Mouse (Mus musculus) mouse embryonic stem cell (cell line): ENCODE data around the gene Etfdh.
"Not testable (repeated sequence)": the region's sequence is repeated elsewhere in the genome, so short reads cannot be mapped to it uniquely, and the experiment has no call there.

Experiments
- in situ Hi-C, 2 experiments: fragments of 300-500 bp; cut with MboI; formaldehyde crosslinking; loops; 1 replicate in 1 of 2; 3 replicates in 1 of 2; pipeline ENCODE4 v1.14.3; 2019 to 2020; ENCODE audit warnings: low sequenced_read_pairs in 2 of 2, low pct_unique_long_range_greater_than_20kb in 1 of 2, mixed read lengths in 1 of 2; ENCODE audit not compliant: unreplicated experiment in 1 of 2

The Etfdh gene

DNA sequence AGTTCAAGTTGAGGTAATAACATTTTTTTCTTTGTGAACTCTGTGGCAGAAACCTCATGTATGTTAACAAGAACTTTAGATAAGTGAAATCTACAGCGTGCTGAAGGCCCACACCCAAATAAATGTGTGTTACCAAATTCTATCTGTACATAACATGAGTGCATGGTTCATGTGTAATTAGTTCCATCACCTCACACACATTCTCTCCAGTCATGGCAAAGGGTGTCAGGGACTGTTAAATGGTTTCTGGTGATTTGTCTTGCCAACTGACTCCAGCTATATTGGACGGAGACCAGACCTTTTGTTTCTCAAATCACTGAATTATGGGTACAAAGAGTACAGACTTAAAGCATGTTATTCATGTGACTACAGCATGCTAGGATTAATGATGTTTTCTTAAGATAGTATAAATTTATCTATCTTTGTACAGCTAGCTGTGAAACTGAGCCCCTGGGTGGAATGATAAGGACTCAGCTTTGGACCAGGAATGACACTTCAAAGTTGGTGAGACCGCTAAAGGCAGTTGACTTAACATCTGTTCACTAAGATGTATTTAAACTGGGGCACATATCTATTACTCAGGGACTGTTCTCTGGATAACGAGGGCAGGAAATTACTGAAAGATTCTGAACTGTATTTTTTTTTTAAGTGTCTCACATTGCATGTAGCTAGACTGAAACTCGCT lies 49.3 kb downstream of the Etfdh start:
- in situ Hi-C loops: loop anchor here (10.0 to 25.0 kb wide), 2 partner anchors 375 to 618 kb away; no protein-coding TSS in a partner anchor

DNA sequence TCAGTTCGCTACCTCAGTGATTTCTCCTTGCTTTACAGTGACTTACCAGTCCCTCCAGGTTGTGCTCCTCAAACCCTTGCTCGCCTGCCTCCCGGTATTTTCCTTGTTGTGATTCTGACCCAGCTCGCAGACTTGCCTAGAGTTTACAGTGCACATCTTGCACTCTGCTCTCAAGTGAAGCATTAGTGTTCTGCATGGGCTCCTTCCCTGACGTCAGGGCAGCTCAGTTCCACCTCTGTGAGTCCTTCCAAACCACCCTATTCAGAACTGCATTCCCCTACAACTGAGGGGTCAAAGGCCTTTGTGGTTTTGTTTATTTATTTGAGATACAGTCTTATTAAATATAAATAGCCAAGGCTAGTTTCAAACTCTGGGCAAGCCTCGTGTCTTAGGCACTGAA lies 51.1 kb downstream of the Etfdh start:
- in situ Hi-C loops: loop anchor here in 1 of 2 experiments (25.0 kb wide), 1 partner anchor 616 kb away; no protein-coding TSS in a partner anchor

DNA sequence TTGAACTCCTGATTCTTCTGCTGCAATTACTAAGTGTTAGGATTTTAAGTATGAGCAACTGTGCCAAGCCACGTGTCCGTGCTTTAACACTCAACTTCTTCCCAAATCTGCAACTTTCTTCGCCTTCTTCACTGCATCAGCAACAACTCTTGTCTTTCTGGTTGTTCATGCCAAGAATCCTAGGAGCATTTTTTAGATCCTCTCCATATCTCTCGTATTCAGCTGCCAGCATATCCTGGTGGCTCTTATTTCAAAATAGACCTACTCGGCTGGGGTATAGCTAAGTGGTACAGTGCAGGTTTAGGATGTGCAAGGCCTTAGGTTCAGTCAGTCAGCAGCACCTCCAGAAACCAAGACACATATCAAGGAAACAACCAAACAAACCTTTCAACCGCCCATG lies 51.7 kb downstream of the Etfdh start:
- in situ Hi-C loops: loop anchor here in 1 of 2 experiments (25.0 kb wide), 1 partner anchor 615 kb away; no protein-coding TSS in a partner anchor

DNA sequence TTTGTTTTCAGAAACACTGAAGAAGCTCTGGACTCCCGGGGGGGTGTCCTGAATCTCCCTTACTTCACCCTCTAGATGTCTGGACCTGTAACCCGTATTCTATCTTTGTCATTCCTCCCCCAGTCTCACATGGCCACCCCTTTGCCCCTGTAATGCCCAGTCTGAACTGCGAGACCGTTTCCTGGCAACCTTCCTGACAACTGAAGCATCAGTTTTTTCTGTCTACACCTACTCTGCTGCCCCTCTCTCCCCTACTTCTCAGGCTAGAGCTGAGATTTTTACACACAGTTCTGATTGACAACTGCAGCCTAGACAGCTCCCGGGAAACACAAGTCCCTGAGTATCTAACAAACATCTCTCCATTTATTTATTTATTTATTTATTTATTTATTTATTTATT lies 52.4 kb downstream of the Etfdh start:
- in situ Hi-C loops: loop anchor here in 1 of 2 experiments (25.0 kb wide), 1 partner anchor 615 kb away; no protein-coding TSS in a partner anchor

DNA sequence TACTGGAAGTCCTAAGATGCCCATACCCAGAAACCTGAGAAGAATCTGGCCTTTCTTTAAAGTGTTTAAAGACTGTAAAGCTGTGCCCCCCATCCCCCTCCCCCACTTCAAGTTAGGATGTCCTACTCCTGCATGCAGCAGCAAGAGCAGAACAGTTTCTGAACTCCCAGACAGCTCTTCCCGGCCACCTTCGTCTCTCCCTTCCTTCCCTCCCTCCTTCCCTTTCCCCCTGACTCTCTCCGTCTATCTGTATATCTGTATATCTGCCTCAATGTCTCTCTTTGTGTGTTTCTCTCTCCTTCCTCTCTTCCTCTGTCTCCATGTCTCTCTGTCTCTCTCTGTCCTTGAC lies 52.9 kb downstream of the Etfdh start:
- in situ Hi-C loops: loop anchor here in 1 of 2 experiments (25.0 kb wide), 1 partner anchor 614 kb away; no protein-coding TSS in a partner anchor

DNA sequence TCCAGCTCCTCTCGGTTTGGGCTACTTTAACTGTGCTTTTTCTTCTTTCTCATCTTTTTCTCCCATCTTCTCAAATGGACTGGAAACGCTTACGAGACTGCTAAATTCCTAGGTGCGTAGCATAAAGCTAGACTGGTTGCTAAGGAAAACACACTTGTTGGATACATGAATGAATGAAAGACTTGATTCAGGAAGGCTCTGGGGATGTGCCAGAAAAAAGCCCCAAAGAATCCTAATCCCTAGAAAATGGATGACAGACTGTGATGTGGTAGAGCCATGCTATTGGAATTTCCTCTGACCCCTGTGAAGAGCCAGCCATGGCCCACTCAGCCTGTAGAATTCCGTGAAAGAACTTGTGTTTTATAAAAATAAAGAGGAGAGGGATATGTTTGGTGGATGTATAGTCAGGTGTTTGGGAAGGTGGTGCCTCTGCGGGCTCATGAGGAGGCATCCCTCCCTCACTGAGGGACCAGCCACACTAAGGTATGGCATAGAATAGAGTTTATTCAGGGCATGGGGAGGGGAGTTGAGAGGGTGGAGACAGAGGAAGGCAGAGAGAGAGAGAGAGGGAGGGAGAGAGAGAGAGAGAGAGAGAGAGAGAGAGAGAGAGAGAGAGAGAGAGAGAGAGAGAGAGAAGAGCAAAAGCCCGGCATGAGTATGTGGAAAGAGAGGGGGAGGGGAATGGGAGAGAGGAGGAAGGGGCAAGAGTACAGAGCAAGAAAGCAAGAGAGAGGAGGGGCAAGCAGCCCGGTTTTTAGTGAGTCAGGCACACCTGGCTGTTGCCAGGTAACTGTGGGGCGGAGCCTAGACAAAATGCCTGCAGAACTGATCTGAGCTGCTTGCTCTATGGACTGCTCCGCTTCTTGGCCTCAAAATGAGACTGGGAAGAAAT lies 53.5 kb downstream of the Etfdh start:
- in situ Hi-C loops: loop anchor here in 1 of 2 experiments (25.0 kb wide), 1 partner anchor 614 kb away; no protein-coding TSS in a partner anchor

DNA sequence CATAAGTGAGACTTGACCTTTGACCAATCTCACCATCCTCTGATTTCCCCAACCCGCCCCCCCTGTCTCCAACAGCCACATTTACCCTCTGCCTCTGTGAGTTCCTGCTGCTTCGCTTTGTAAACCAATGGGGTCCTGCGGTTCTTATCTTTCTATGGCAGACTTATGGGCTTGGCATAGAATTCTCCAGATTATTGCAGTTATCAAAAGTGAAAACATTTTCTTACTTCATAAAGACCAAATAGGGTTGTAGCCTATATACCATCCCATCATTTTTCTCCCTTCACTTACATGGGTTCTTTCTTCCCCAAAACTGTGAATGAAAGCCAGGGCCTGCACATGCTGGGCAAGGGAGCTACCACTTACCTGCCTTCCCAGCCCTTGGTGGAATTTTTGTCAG lies 55.0 kb downstream of the Etfdh start:
- in situ Hi-C loops: no loop called here

- in situ Hi-C loops: not testable (repeated sequence)
Observed at GRCm38 (mm10) chr3:79573376-79573775, 55.9 kb downstream of the Etfdh start.

DNA sequence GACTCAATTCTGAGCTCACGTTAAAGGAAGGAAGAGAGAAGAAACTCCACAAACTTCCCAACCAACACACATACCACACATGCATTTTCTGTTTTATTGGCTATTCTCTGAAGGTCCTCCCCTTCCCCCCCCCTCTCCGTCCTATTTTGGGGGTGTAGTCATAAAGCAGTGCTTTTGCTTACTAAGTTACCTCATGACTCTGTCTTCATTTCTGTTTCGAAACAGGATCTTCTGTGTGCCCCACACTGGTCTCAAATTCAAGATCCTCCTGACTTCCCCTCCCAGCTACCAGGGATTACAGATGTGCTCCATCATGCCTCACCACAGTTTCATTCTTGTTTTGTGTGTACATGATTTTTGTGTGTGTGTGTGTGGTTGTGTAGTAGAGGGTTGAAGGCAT lies 56.9 kb downstream of the Etfdh start:
- in situ Hi-C loops: no loop called here

- in situ Hi-C loops: no loop called here
Observed at GRCm38 (mm10) chr3:79569351-79569681, 60.0 kb downstream of the Etfdh start.

DNA sequence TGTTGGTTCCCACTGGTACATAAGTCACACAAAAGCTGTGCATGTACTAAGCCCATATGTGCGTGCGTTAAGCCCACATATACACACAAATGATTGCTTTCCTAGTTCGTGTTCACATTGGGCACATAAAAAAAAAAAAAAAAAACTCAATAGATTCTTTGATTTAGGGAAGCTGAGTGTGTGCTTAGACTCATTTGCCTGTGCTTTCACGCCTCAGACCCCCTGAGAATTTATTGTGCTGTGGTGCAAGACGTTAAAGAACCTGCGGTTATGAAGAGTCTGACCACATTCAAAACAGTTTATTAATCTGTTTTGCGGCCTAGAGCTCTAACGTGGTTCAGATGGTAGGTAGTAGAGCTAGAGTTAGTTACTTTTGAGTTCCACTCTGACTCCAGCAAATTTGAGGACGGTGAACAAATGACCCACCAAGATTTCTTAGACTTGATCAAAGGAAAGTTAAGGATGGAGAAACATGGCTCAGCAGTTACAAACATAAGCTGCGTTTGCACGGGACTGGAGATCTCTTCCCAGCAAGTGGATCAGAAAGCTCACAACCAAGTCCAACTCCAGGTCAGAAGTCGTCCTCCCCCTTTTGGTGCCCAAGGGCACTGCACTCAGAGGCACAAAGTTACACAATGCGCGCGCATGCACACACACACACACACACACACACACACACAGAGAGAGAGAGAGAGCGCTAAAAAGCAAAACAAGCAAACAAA lies 60.5 kb downstream of the Etfdh start:
- in situ Hi-C loops: no loop called here

DNA sequence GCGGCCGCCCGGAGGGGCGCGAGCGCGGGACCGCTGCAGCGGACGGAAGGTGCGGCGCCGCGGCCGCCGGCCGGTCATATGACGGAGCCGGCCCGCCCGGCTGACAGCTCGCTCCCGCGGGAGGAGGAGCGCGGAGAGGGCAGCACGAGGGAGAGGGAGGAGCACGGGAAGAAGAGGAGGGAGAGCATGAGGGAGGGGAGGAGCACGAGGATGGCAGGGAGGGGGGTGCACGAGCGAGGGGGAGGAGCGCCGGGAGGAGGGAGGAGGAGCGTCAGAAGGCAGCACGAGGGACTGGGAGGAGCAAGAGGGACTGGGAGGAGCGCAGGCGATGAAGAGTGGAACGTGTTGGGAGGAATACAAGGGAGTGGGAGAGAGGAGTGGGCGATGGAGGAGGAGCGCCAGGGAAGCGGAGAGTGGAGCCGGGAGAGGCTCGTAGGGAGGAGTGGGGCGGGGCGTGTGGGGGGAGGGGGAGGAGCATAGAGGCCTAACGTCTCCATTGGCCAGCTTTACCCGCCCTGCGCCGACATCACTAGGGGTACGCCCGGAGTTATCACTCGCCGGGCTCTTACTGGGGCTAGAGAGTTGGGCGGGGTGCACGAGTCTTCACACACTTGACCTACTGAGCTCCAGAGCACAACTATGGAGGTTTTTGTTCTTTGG lies 61.5 kb downstream of the Etfdh start, which contains the start of gene Fnip2:
Gene Fnip2 (minus strand): TSS at position 94 of the 660 bp plus-strand sequence.
- in situ Hi-C loops: no loop called here

- in situ Hi-C loops: no loop called here
Observed at GRCm38 (mm10) chr3:79566716-79567691, 62.3 kb downstream of the Etfdh start.

DNA sequence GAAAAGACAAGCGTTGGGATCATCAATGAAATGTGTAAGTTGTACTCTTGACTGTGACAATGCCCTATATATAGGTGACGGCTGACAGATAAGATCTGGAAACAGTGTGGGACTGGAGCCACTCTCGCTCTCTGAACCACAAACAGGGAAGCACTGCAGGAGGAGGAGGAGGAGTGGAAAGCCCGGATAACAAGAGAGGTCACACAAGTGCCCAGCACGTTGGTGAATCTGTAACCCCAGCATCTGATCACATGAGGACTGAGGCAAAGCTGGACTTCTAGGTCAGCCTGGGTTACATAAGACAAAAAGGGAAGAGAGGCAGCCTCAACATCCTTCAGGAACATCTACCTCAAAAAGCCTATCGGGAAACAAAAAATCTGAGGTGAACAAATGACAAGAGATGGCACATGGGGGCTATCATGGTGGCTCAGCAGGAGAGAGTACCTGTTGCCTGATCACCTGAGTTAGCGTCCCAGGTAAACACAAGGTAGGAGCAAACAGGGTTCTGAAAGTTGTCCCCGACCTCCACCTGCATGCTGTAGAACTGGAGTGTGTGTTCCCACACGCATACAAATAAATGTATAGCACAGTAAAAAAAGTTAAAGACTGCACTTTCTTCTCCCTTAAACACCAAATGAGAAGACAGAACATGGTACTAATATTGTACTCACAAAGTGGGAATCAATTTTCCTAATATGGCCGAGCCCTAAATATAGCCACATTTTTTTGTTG lies 64.3 kb downstream of the Etfdh start:
- in situ Hi-C loops: no loop called here

- in situ Hi-C loops: no loop called here
Observed at GRCm38 (mm10) chr3:79563511-79563910, 65.8 kb downstream of the Etfdh start.

DNA sequence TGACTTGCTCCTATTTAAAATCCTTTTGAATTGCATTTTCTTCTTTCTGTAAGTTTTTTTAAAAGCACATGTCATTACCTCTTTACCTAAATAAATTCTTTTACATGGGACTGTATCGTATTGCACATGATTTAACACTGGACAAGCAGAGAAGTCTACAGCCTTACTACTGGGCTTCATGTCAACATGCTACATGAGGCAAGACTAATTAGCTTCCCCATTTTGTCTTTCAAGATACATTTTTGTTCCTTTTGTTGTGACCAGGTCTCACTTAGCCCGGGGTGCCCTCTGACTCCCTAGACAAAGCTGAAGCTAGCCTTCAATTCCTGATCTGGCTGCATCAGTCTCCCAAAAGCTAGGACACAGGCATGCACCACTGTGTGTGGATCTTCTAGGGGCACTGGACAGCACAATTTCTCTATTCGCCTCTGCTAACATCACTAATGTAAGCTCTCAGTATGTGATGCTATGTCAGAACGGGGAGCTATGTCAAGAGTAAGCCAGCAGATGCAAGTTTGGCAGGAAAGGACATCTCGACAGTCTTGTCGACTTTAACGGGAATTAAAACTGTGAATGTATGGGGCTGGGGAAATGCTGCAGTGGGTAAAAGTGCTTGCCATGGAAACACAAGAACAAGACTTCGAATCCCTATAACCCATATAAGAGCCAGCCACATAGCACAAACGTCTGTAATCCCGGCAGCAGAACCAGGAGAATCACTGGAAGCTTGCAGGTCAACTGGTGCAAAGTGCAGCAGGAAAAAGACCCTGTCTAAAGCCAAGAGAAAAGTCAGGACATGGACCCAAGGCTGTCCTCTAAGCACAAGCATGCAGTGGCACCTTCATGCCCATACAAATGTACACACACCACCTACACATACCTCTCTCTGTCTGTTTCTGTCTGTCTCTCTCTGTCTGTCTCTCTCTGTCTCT lies 67.2 kb downstream of the Etfdh start:
- in situ Hi-C loops: no loop called here
